In genomic region chr6:72014033-72014432, GRCm38 (mm10) we compare ENCODE assay signal across 28 mouse cellular contexts.
DNase-seq lines count a peak whose midpoint lies in the region; ATAC-seq and TF ChIP-seq lines count a peak whose summit lies in the region.
"Had no signal": no experiment of that assay in that cellular context is flagged by ENCODE, and none has a peak within 500 bp of the region (broad histone marks: within the 10 kb centered on the region; RNA-seq: fewer than 3 reads in every experiment).

No protein-coding gene starts in this region.

- peak overlapping the region; percentile 97 for H3K27ac ChIP-seq in cerebellum, adult 2 months (ENCODE audit: insufficient read depth, low read length)
- H3K27ac ChIP-seq: embryonic facial prominence, embryonic 12.5 days; forebrain, embryonic 10.5 days; heart, embryonic 10.5 days; heart, embryonic 15.5 days; hindbrain, postnatal 0 days; intestine, embryonic 15.5 days; kidney, postnatal 0 days; limb, embryonic 12.5 days; liver, embryonic 15.5 days; midbrain, embryonic 12.5 days; neural tube, embryonic 13.5 days had no signal

- 7% methylated on average over 4 of the region's 4 CpGs for WGBS in cerebellum, adult 2 months

- no peaks in the 10 kb centered on the region for H3K27me3 ChIP-seq in cerebellum, adult 2 months (ENCODE audit: control insufficient read depth, insufficient read depth, low read length)
- H3K27me3 ChIP-seq: embryonic facial prominence, embryonic 12.5 days; heart, embryonic 15.5 days; intestine, embryonic 15.5 days; limb, embryonic 12.5 days; midbrain, embryonic 12.5 days; neural tube, embryonic 13.5 days had no signal

- no peak overlapping the region for H3K4me3 ChIP-seq in cerebellum, adult 2 months (replicated peaks; ENCODE audit: insufficient read depth, low read depth, low read length)
- H3K4me3 ChIP-seq: embryonic facial prominence, embryonic 12.5 days; forebrain, embryonic 10.5 days; heart, embryonic 10.5 days; heart, embryonic 15.5 days; intestine, embryonic 15.5 days; limb, embryonic 12.5 days; liver, embryonic 15.5 days; midbrain, embryonic 12.5 days; neural tube, embryonic 13.5 days had no signal

- no peak for DNase-seq in frontal cortex, postnatal 25 days (ENCODE audit: low spot score in 2 of 2)
- DNase-seq in cerebellum, adult 2 months = peak; percentile 50 to 72
- DNase-seq in cerebellum, adult 9-10 months = peak; percentile 77
- DNase-seq in telencephalon, adult 2 months (ENCODE audit: low read depth, low spot score) = peak; percentile 71
- DNase-seq in kidney, adult 11 months = no peak
- DNase-seq: adrenal gland, adult 2 months; adrenal gland, postnatal 36 days; B cell, adult 2 months; embryo, embryonic 11 days; gastrocnemius, postnatal 25 days; kidney, adult 8-10 months; kidney, postnatal 4 days; lung, embryonic 14.5 days; lung, postnatal 36 days; right cerebral cortex, postnatal 14 days had no signal

- 0 out of 2 replicates have a peak, but pooled peaks have one; percentile 20 for TF ChIP-seq POLR2A in cerebellum, adult 2 months (IDR thresholded peaks at IDR 0.05; ENCODE audit: borderline replicate concordance, insufficient read depth, low read length)

- peak; percentile 96 for ATAC-seq in frontal cortex, adult (ENCODE audit: low TSS enrichment)
- ATAC-seq: forebrain, embryonic 16.5 days; hindbrain, postnatal 0 days; intestine, embryonic 15.5 days had no signal

- TF ChIP-seq CTCF in cerebellum, adult 2 months (IDR thresholded peaks at IDR 0.05; ENCODE audit: borderline replicate concordance, insufficient read depth, low read depth, low read length) = no peak

- peaks cover 8% of the 10 kb centered on the region; the same call in 1 of the 2 replicates for H3K4me1 ChIP-seq in cerebellum, adult 2 months (ENCODE audit: control insufficient read depth, insufficient read depth, low read length)
- H3K4me1 ChIP-seq: embryonic facial prominence, embryonic 12.5 days; forebrain, embryonic 10.5 days; heart, embryonic 10.5 days; heart, embryonic 15.5 days; intestine, embryonic 15.5 days; limb, embryonic 12.5 days; liver, embryonic 15.5 days; midbrain, embryonic 12.5 days; neural tube, embryonic 13.5 days had no signal

Comparison
In these comparisons a context has a peak if more than half of its experiments do, and no peak if none do; other contexts are left out.
1. DNase-seq: peak in cerebellum, adult 2 months (2 of 2), cerebellum, adult 9-10 months (single experiment) and telencephalon, adult 2 months (single experiment); none in frontal cortex, postnatal 25 days (0 of 2) and kidney, adult 11 months (single experiment).